In the genomic region with DNA sequence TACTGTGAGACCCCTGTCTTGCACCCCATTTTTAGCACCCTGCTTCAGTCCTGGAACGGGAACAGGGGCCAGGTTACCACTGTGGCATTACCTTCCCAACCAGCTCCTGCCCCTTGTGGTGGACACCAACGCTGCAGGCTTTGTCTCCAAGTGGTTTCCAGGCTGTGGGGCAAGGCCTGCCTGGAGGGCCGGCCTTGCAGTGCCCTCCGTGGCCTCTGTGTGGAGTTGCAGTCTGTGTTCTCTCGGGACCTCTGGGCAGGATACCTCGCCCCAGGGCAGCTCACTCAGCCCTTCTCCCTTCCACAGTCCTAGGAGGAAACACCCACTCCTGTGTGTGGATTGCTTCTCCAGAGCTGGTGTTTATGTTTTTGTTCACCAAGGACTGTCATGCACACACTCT, we compare ENCODE assay signal across 7 mouse cellular contexts. TPM values are rescaled to one million over a fixed set of nuclear protein-coding genes. Genes with fewer than 3 reads are reported as not detected.
A peak's percentile ranks its signal among the peaks of the same experiment; 100 is the strongest.
DNase-seq lines count a peak whose midpoint lies in the region; ATAC-seq and TF ChIP-seq lines count a peak whose summit lies in the region.

No protein-coding gene starts in this region.

- no peaks in the 10 kb centered on the region for H3K36me3 ChIP-seq in hindbrain, postnatal 0 days (ENCODE audit: insufficient read depth, low read length)

- no peak overlapping the region for H3K9ac ChIP-seq in hindbrain, postnatal 0 days (replicated peaks; ENCODE audit: low read length)

- H3K9me3 ChIP-seq in hindbrain, postnatal 0 days (ENCODE audit: low read length) = no peaks in the 10 kb centered on the region

- 5% methylated on average over 6 of the region's 6 CpGs for WGBS in hindbrain, postnatal 0 days

- H3K4me3 ChIP-seq in hindbrain, postnatal 0 days (ENCODE audit: low read length) = no peak overlapping the region

- peaks cover 4% of the 10 kb centered on the region; the same call in 1 of the 2 replicates for H3K4me1 ChIP-seq in hindbrain, postnatal 0 days (ENCODE audit: insufficient read depth, low read length)

- no peaks in the 10 kb centered on the region for H3K27me3 ChIP-seq in hindbrain, postnatal 0 days (ENCODE audit: insufficient read depth, low read length)

- no peak overlapping the region for H3K4me2 ChIP-seq in hindbrain, postnatal 0 days (ENCODE audit: low read depth, low read length)

- peak; percentile 36 for ATAC-seq in activated CD4-positive, CD25-positive, alpha-beta regulatory T cell, adult 4 months
- peak; percentile 92 for ATAC-seq in hindbrain, postnatal 0 days
- peak; percentile 82 for ATAC-seq in megakaryocyte, adult 5-6 weeks (ENCODE audit: poor library complexity, severe bottlenecking)

- peak; percentile 91 for TF ChIP-seq CTCF in hindbrain, postnatal 0 days (IDR thresholded peaks at IDR 0.05; ENCODE audit: low read depth)

- H3K27ac ChIP-seq in hindbrain, postnatal 0 days = peak overlapping the region; percentile 8; the same call in 1 of the 2 replicates

- DNase-seq in cerebellum, postnatal 4 days (ENCODE audit: low spot score in 2 of 2) = peak; percentile 59 to 82
- peak; percentile 73 to 74 for DNase-seq in gastrocnemius, adult 8-10 months (ENCODE audit: low spot score in 2 of 2)
- peak; percentile 85 for DNase-seq in hindbrain, postnatal 0 days (ENCODE audit: low spot score)
- DNase-seq in left cerebral cortex, adult 18-20 months (ENCODE audit: low spot score in 2 of 2) = peak; percentile 60 to 69
- DNase-seq in skeletal muscle tissue, adult 2 months (ENCODE audit: low read depth, low spot score) = peak; percentile 84

RNA-seq across cellular contexts. Expression of a gene that starts 43.2 kb away (rescaled TPM):
- polyA plus RNA-seq in activated CD4-positive, CD25-positive, alpha-beta regulatory T cell, adult 4 months (2017; shearing (Covaris generic)) = 1 to 10 TPM; 3.4 to 6.0 TPM
- under 1 TPM; 0.10 to 0.32 (median 0.22) TPM for total RNA-seq in gastrocnemius, adult 8-10 months (2022)
- total RNA-seq in hindbrain, postnatal 0 days (2014; rRNA removed) = 1.6 and 2.0 TPM in 2 replicates
- 1.2 and 1.3 TPM in 2 replicates for polyA plus RNA-seq in hindbrain, postnatal 0 days (2015; fragmentation: Nextera tagmentation; extraction: Ambion mirVana)
- 1 to 10 TPM in 1 of 2 experiments, under 1 TPM in 1; 0.98 to 1.1 TPM for total RNA-seq in left cerebral cortex, adult 18-20 months (2021)
- total RNA-seq in megakaryocyte, adult 5-6 weeks (2015) = not detected in 2 replicates
- total RNA-seq in megakaryocyte, adult 5-6 weeks (2017) = not detected in 2 replicates

Comparison
In these comparisons a context has a peak if more than half of its experiments do, and no peak if none do; other contexts are left out.
1. ATAC-seq: peak in every context shown above with its lines; median percentile 92 in hindbrain, postnatal 0 days; 82 in megakaryocyte, adult 5-6 weeks; 36 in activated CD4-positive, CD25-positive, alpha-beta regulatory T cell, adult 4 months.